Mouse (Mus musculus) forebrain, embryonic 13.5 days (tissue): ENCODE data around the gene AU018091. TPM values are rescaled to one million over a fixed set of nuclear protein-coding genes. Genes with fewer than 3 reads are reported as not detected.
"Not testable (repeated sequence)": the region's sequence is repeated elsewhere in the genome, so short reads cannot be mapped to it uniquely, and the experiment has no call there.

ENCODE experiments used
- ATAC-seq: fragments of 200-750 bp; cut with Nextera tagmentation; 2 replicates; pipeline ENCODE4 v1.8.0; 2017
- H3K27ac ChIP-seq: fragments of 300-500 bp; sonication (generic); 2 replicates; pipeline ENCODE4 v1.5.1; 2015; ENCODE audit warnings: inconsistent platforms, mild to moderate bottlenecking, moderate library complexity
- H3K27me3 ChIP-seq: fragments of 300-500 bp; sonication (generic); 2 replicates; pipeline ENCODE4 v1.6.1; 2015; ENCODE audit warnings: mild to moderate bottlenecking, inconsistent platforms
- H3K36me3 ChIP-seq: fragments of 300-500 bp; sonication (generic); 2 replicates; pipeline ENCODE4 v1.6.1; 2015; ENCODE audit warnings: mild to moderate bottlenecking, inconsistent platforms; ENCODE audit not compliant: poor library complexity, severe bottlenecking
- H3K4me1 ChIP-seq: fragments of 300-500 bp; sonication (generic); 2 replicates; pipeline ENCODE4 v1.6.1; 2015; ENCODE audit warnings: inconsistent platforms
- H3K4me2 ChIP-seq: fragments of 300-500 bp; sonication (generic); 2 replicates; pipeline ENCODE4 v1.6.1; 2015; ENCODE audit warnings: inconsistent platforms, mild to moderate bottlenecking, moderate library complexity
- H3K4me3 ChIP-seq: fragments of 300-500 bp; sonication (generic); 2 replicates; pipeline ENCODE4 v1.5.1; 2015; ENCODE audit warnings: mild to moderate bottlenecking, inconsistent platforms
- H3K9ac ChIP-seq: fragments of 300-500 bp; sonication (generic); 2 replicates; pipeline ENCODE4 v1.6.1; 2015; ENCODE audit warnings: mild to moderate bottlenecking, inconsistent platforms
- H3K9me3 ChIP-seq: fragments of 300-500 bp; sonication (generic); replicated peaks from 2 replicates; pipeline ENCODE4 v1.6.1; 2016; ENCODE audit warnings: inconsistent platforms
- WGBS: fragments of 180-500 bp; shearing (Covaris S2); methylation state at CpG from one replicate; pipeline ENCODE4 v1.1.7; 2015; 5-methylcytosine and 5-hydroxymethylcytosine counted together
- polyA plus RNA-seq: library from polyadenylated mRNA; unstranded; fragments of >200 nt; fragmentation: Nextera tagmentation; extraction: Ambion mirVana; gene quantifications from 2 replicates; pipeline ENCODE4 v1.2.1, GENCODE M21; 2015

The AU018091 gene
- polyA plus RNA-seq, 1 experiment from 2014 or later, result not detected

DNA sequence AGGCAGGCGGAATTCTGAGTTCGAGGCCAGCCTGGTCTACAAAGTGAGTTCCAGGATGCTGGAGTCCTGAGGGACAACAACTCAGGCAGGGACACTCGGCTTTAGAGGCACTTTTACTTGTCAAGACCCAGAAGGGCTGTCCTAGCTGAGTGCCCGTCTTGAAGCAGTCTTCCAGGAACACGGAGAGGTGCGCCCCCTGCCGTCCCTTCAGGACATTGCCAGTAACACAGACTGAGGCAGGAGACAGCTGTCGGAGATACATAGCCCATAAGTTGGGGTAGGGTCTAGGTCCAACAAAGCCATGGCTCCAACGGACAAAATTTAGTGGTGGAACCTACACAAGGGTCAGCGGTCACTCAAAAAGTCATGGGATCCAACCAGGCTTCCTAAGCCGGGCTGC, 29.9 kb upstream of the AU018091 start:
- no peaks in the 10 kb centered on the region for H3K36me3 ChIP-seq
- no peaks in the 10 kb centered on the region for H3K4me1 ChIP-seq
- ATAC-seq, result no peak
- H3K27me3 ChIP-seq, result no peaks in the 10 kb centered on the region
- no peak overlapping the region for H3K9ac ChIP-seq
- 52% methylated on average over 11 of the region's 11 CpGs for WGBS
- no peaks in the 10 kb centered on the region for H3K9me3 ChIP-seq
- no peak overlapping the region for H3K4me3 ChIP-seq
- no peak overlapping the region for H3K4me2 ChIP-seq
- H3K27ac ChIP-seq, result no peak overlapping the region

DNA sequence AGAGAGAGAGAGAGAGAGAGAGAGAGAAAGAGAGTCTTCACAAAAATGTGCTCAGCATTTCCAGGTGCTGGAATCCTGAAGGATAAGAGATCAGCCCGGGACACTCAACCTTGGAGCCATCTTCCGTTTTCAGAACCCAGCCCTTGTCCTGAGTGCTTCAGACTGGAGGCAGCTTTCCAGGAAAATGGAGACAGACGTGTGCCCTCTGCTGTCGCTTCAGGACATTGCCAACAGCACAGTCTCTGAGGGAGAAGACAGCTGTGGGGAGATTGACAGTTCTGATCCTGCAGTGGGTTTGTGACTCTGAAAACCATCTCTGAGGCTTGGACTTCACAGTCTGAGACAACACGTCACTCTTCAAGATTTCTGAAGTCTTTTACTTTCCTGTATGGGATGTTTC, 26.8 kb upstream of the AU018091 start:
- Histone ChIP-seq H3K4me1 (no peaks in the 10 kb centered on the region), H3K9ac (no peak overlapping the region), H3K27ac (no peak overlapping the region), H3K4me2 (no peak overlapping the region), H3K36me3 (no peaks in the 10 kb centered on the region), H3K4me3 (no peak overlapping the region), H3K9me3 (0 out of 2 replicates have a peak, but pooled peaks cover 4% of the 10 kb centered on the region), H3K27me3 (no peaks in the 10 kb centered on the region)
- 70% methylated on average over 5 of the region's 5 CpGs for WGBS
- ATAC-seq, result no peak

DNA sequence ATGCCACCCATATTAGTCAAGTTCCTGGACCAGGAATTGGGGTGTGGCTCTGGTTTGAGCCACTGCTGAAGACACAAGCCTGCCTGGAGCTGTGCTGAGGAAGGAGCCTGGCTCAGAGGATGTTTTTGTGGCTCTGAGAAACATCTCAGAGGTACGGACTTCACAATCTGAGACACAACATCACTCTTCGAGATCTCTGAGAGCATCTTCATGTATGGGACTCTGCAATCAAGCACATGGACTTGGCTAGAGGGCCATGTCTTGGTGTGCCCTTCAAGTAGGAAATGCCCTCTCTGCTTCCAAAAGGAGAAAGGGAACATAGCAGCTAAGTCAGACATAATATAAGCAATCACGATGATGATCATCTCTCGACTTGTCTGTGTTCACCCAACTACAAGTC, 25.5 kb upstream of the AU018091 start:
- Histone ChIP-seq H3K4me3 (no peak overlapping the region), H3K9me3 (peaks cover 4% of the 10 kb centered on the region; the same call in 1 of the 2 replicates), H3K27ac (no peak overlapping the region), H3K27me3 (no peaks in the 10 kb centered on the region), H3K4me2 (no peak overlapping the region), H3K36me3 (no peaks in the 10 kb centered on the region), H3K4me1 (no peaks in the 10 kb centered on the region), H3K9ac (no peak overlapping the region)
- ATAC-seq, result no peak
- WGBS, result 91% methylated on average over 4 of the region's 4 CpGs

DNA sequence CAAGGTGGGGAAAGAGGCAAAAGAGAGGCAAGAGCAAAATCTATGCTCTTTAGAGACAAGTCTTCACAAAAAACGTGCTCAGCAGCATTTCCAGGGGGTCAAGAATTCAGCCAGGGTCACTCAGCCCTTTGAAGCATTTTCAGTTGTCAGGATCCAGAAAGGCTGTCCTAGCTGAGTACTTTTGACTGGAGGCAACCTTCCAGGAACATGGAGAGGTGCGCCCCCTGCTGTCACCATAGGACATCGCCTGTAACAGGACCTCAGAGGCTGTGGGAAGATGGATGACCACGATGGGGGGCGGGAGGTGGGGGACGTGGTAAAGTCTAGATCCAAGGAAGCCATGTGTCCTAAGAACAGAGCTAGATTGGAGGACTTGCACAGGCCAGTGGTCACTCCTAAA, 24.9 kb upstream of the AU018091 start:
- ATAC-seq, result no peak
- no peaks in the 10 kb centered on the region for H3K36me3 ChIP-seq
- no peak overlapping the region for H3K9ac ChIP-seq
- no peak overlapping the region for H3K4me3 ChIP-seq
- WGBS, result 15% methylated on average over 6 of the region's 6 CpGs
- H3K4me2 ChIP-seq, result no peak overlapping the region
- H3K27me3 ChIP-seq, result no peaks in the 10 kb centered on the region
- H3K27ac ChIP-seq, result no peak overlapping the region
- peaks cover 4% of the 10 kb centered on the region; the same call in 1 of the 2 replicates for H3K9me3 ChIP-seq
- no peaks in the 10 kb centered on the region for H3K4me1 ChIP-seq

DNA sequence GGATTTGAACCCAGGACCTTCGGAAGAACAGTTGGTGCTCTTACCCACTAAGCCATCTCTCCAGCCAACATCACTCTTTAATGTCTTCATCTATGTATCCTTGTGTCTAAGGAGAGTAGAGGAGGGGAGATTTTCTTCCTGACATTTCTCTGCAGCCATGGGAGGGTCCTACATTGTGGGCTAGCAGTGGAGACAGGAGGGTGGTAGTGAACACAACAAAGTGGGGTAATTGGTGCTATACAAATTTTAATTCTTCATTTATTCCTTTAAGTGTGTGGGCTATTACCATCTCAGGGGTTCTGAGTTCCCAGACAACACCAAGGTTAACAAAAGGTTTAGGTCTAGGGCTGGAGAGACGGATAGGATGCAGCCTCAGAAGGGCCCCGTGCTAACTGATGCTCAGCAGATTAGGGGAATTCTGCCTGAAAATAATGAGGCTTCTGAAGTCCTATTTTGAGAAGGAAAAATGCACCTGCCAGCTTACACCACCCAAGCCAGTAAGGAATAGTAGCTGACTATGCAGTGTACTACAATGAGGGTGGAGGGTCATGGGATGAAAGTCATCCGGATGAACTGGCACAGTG, 24.1 kb upstream of the AU018091 start:
- Histone ChIP-seq H3K27me3 (no peaks in the 10 kb centered on the region), H3K4me3 (no peak overlapping the region), H3K4me1 (no peaks in the 10 kb centered on the region), H3K9ac (no peak overlapping the region), H3K27ac (no peak overlapping the region), H3K4me2 (no peak overlapping the region), H3K9me3 (peaks cover 4% of the 10 kb centered on the region; the same call in 1 of the 2 replicates), H3K36me3 (no peaks in the 10 kb centered on the region)
- no peak for ATAC-seq
- WGBS, result 76% methylated on average over 4 of the region's 4 CpGs

DNA sequence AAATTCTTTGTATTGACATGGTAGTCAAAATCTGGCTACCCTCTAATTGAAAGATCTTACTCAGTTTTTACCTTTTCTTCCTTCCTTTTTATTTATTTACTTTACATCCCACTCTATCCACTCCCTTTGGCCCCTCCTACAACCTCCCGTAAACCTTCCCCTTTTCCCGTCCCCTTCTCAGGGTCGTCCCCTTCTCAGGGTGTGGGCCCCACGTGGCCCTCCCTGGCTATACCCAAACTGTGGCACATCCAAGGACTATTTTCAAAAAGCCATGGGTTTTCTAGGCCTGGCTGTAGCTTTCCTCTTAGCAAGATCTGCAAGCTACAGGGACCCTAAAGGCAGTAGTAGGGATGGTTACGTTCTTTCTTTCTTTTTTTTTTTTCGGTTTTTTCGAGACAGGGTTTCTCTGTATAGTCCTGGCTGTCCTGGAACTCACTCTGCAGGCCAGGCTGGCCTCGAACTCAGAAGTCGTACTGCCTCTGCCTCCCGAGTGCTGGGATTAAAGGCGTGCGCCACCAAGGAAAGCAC, 23.0 kb upstream of the AU018091 start:
- Histone ChIP-seq H3K9me3 (peaks cover 4% of the 10 kb centered on the region; the same call in 1 of the 2 replicates), H3K9ac (no peak overlapping the region), H3K4me3 (no peak overlapping the region), H3K4me1 (no peaks in the 10 kb centered on the region), H3K27ac (no peak overlapping the region), H3K27me3 (no peaks in the 10 kb centered on the region), H3K36me3 (no peaks in the 10 kb centered on the region), H3K4me2 (no peak overlapping the region)
- ATAC-seq, result no peak
- 90% methylated on average over 12 of the region's 12 CpGs for WGBS

DNA sequence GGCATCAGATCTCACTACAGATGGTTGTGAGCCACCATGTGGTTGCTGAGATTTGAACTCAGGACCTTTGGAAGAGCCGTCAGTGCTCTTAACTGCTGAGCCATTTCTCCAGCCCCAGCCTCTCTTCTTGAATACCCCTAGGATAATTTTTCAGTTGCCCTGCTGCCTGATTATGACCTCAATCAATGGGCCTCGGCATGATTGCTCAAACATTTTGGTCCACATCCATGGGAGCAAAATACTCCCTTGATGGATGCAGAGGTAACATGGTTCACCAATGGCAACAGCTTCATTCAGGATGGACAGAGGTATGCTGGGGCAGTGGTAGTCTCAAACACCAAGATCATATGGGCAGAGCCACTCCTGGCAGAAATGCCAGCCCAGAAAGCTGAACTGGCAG, 17.7 kb upstream of the AU018091 start:
- H3K27ac ChIP-seq, H3K4me3 ChIP-seq, H3K9ac ChIP-seq, H3K4me2 ChIP-seq, H3K27me3 ChIP-seq, ATAC-seq, H3K9me3 ChIP-seq, H3K4me1 ChIP-seq, H3K36me3 ChIP-seq: not testable (repeated sequence)
- WGBS, result 84% methylated on average over 2 of the region's 2 CpGs

DNA sequence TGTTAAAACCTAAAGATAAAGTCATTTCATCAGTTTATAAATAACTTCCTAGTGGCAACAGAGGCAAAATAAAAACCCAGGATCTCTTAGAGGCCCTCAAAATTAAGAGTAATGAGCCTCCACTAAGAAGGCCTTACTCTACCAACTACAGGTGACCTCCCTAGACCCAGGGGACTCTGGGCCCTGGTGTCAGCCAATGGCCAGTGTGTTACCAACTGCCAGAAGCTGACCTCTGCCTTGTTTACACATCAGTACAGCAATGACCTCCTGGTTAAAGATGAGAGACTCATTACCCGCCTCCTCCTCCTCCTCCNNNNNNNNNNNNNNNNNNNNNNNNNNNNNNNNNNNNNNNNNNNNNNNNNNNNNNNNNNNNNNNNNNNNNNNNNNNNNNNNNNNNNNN, 17.1 kb upstream of the AU018091 start:
- H3K9ac ChIP-seq, result no peak overlapping the region
- no peak overlapping the region for H3K4me2 ChIP-seq
- H3K36me3 ChIP-seq, result no peaks in the 10 kb centered on the region
- H3K27me3 ChIP-seq, result no peaks in the 10 kb centered on the region
- no peak overlapping the region for H3K27ac ChIP-seq
- 63% methylated on average over 1 of the region's 1 CpGs for WGBS
- peaks cover 3% of the 10 kb centered on the region; the same call in 1 of the 2 replicates for H3K9me3 ChIP-seq
- no peak overlapping the region for H3K4me3 ChIP-seq
- ATAC-seq, result no peak
- no peaks in the 10 kb centered on the region for H3K4me1 ChIP-seq

DNA sequence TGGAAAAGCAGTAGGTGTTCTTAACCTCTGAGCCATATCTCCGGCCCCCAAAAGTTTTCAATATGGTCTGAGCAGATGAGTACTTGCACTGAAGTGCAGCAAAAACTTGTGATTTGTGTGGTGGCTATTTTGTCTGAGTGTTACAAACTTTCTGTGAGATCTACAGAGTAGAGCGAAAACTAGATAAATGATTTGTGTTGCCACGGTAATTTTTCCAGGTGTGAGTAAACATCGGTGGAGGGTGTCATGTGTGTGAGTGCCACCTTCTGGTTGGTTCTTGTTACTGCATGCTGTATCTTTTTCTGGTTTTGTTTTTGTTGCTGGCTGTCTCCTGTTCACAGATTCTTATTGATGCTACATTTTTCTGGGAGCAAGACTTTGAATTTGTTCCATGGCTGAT, 15.4 kb upstream of the AU018091 start:
- WGBS, result 35% methylated on average over 4 of the region's 4 CpGs
- Histone ChIP-seq H3K9me3 (0 out of 2 replicates have a peak, but pooled peaks cover 3% of the 10 kb centered on the region), H3K4me3 (no peak overlapping the region), H3K36me3 (no peaks in the 10 kb centered on the region), H3K4me2 (no peak overlapping the region), H3K27ac (no peak overlapping the region), H3K27me3 (no peaks in the 10 kb centered on the region), H3K4me1 (no peaks in the 10 kb centered on the region), H3K9ac (no peak overlapping the region)
- no peak for ATAC-seq

DNA sequence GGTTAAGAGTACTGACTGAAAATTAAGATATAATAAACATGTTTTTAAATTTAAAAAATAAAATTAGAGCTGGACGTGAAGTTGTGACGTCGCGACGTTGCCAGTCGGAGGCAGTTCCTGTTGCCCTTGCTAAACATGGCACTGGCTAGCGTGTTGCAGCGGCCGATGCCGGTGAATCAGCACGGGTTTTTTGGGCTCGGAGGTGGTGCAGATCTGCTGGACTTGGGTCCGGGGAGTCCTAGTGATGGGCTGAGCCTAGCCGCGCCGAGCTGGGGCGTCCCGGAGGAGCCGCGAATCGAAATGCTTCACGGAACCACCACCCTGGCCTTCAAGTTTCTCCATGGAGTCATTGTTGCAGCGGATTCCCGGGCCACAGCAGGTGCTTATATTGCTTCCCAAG, 12.0 kb upstream of the AU018091 start:
- not testable (repeated sequence) for H3K4me3 ChIP-seq, H3K9ac ChIP-seq, H3K4me2 ChIP-seq, H3K27me3 ChIP-seq, H3K4me1 ChIP-seq, H3K36me3 ChIP-seq, H3K9me3 ChIP-seq, ATAC-seq, H3K27ac ChIP-seq
- 87% methylated on average over 24 of the region's 24 CpGs for WGBS

DNA sequence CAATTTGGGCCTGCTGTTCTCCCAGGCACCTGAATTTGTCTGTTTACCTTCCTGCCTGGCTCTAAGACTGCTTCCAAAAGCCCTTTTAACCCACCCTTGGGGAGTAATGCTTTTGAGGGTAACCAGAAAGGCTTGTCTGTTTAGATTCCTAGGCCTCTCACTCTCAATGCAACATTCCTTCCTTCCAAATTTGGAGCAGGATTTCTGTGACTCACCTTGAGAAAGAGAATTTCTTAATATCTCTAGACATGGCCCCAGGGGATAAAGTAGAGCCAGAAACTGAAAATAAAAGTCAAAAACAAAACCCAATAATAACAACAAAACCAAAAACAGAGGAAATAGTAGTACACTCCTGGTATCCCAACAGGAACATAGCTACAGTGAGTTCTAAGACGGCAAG, 707 bp downstream of the AU018091 start:
- Histone ChIP-seq H3K27me3 (no peaks in the 10 kb centered on the region), H3K9me3 (no peaks in the 10 kb centered on the region; the same call in 1 of the 2 replicates), H3K4me3 (no peak overlapping the region), H3K4me1 (no peaks in the 10 kb centered on the region), H3K9ac (no peak overlapping the region), H3K27ac (no peak overlapping the region), H3K36me3 (no peaks in the 10 kb centered on the region), H3K4me2 (no peak overlapping the region)
- WGBS, result 96% methylated on average over 1 of the region's 1 CpGs
- no peak for ATAC-seq

DNA sequence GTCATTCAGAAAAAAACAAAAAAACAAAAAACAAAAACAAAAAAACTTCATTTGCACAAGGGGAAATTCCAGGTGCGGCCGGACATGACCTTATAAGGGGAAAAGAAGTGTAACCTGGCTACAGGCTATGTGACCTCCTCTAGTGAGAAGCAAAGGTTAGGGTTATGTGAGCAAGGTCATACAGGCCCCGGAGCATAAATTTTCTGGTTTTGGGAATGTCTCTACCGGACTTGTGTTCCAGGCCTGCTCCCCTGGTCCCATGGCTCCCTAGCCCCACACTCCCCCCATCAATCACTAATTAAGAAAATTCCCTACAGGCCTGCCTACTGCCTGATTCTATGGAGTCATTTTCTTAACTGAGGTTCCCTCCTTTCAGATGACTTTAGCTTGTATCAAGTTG, 2.7 kb downstream of the AU018091 start:
- Histone ChIP-seq H3K27ac (no peak overlapping the region), H3K4me2 (no peak overlapping the region), H3K36me3 (no peaks in the 10 kb centered on the region), H3K4me1 (no peaks in the 10 kb centered on the region), H3K9me3 (peaks cover 3% of the 10 kb centered on the region), H3K4me3 (no peak overlapping the region), H3K27me3 (no peaks in the 10 kb centered on the region), H3K9ac (no peak overlapping the region)
- ATAC-seq, result no peak
- WGBS, result 85% methylated on average over 4 of the region's 4 CpGs

DNA sequence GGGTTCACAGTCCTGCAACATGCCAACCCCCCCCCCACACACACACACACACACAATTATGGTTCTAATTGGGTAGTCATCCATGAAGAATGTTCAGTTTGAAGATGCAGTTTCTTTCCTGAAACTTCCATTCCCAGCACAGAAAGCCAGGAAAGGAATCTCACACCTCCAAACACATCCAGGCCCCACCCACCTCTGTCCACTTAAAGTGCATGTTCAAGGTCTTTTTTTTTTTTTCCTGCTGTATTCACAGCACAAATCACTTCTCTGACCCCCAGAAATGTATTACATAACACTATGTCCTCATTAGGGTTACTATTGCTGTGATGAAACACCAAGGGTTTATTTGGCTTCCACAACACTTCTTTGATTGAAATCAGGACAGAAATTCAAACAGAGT, 4.0 kb downstream of the AU018091 start:
- Histone ChIP-seq H3K27me3 (no peaks in the 10 kb centered on the region), H3K4me3 (no peak overlapping the region), H3K36me3 (no peaks in the 10 kb centered on the region), H3K9ac (no peak overlapping the region), H3K27ac (no peak overlapping the region), H3K4me2 (no peak overlapping the region), H3K4me1 (no peaks in the 10 kb centered on the region), H3K9me3 (peaks cover 8% of the 10 kb centered on the region)
- no peak for ATAC-seq
